Mouse (Mus musculus): ENCODE data around the gene Denr.

DNA sequence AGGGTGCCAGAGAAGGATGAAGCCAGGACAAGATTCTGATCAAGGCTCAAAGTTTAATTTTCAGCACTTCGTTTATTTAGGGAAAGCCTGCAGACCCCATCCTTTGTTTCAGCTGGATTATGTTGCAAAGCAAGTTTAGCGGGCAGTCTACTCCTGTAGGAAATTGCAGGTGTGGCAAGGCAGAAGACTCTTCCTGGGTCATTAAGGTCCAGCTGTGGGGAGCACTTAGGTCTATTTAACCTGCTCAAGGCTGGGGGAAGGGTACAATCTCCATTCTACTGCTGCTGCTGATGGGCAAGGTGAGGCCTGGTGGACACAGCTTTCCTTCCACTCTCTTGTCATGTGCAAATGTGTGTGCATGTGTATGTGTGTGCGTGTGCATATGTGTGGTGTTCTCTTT, 52.0 kb downstream of the Denr start:
- TF ChIP-seq CTCF (conservative IDR thresholded peaks at IDR 0.05; ENCODE audit: insufficient read depth, insufficient read length, low read depth, low read length) (no peak), POLR2A (IDR thresholded peaks at IDR 0.05; ENCODE audit: low read depth, low read length) (no peak)
